Mouse (Mus musculus): ENCODE measurements around the gene Hoxd13.

The Hoxd13 gene

DNA sequence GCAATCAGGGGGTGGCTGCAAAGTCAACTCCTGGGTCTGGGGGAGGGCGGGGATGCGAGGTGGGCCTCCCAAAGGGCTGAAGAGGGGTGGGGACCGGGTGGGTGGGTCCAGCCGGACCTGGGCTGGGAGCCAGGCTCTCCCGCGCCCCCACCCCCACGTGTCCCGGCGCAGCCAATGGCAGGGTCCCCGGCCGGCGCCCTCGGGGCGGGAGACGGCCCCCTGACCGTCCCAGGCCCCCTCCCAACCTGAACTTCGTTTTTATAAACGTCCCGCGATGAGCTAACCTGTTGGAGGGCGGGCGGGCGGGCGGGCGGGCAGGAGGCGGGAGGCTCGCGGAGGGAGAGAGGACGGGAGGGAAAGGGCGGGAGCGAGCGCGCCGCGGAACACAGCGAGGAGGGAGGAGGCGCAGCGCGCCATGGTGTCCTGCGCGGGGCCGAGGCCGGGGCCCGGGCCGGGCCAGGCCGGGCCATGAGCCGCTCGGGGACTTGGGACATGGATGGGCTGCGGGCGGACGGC lies at the start of gene Hoxd13:
Gene Hoxd13, plus strand, starts transcription at position 469 of the 516 bp plus-strand sequence.
- no peak for DNase-seq

GRCm38 (mm10) chr2:74619676-74620246 lies 48.3 kb upstream of the Hoxd13 start:
- DNase-seq = no peak

DNA sequence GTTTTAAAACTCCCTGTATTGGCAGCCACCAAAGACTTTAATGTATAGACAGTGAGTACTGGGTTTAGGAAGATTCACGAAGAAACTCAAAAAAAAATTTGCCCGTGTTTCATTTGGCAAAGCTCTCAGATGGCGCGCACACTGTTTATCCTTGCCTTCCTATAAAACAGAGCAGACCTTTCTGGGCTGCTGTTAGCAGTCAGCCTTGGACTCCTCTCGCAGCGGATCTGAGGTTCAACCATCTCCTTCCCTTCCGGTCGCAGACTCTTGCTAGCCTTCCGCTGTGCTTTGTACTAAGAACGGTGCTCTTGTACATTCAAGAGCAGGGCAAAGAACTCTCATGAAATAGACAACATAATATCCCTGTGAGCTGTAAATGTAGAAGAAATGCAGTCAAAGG lies 47.7 kb upstream of the Hoxd13 start:
- no peak for DNase-seq

- DNase-seq = no peak
Measured at GRCm38 (mm10) chr2:74635412-74635811, 32.7 kb upstream of the Hoxd13 start.

- DNase-seq = no peak
Measured at GRCm38 (mm10) chr2:74642431-74642830, 25.7 kb upstream of the Hoxd13 start.

DNA sequence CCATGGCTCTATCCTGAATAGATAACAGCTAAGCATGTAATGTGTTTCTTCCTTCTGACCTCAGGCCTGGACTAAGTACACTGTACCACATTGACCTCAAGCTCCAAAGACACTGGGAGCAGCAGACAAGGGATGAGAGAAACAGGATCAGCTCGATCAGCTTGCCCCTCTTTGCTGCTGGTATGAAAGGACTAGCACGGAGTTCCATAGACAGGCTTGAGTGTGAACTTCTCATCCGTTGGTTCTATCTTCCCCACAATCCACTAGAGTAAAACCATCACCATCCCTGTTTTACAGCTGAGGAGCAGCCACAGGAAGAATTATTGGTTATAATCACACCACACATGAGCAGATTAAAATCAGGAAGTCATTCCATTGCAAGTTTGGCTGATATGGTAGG lies 22.5 kb upstream of the Hoxd13 start:
- no peak for DNase-seq

DNA sequence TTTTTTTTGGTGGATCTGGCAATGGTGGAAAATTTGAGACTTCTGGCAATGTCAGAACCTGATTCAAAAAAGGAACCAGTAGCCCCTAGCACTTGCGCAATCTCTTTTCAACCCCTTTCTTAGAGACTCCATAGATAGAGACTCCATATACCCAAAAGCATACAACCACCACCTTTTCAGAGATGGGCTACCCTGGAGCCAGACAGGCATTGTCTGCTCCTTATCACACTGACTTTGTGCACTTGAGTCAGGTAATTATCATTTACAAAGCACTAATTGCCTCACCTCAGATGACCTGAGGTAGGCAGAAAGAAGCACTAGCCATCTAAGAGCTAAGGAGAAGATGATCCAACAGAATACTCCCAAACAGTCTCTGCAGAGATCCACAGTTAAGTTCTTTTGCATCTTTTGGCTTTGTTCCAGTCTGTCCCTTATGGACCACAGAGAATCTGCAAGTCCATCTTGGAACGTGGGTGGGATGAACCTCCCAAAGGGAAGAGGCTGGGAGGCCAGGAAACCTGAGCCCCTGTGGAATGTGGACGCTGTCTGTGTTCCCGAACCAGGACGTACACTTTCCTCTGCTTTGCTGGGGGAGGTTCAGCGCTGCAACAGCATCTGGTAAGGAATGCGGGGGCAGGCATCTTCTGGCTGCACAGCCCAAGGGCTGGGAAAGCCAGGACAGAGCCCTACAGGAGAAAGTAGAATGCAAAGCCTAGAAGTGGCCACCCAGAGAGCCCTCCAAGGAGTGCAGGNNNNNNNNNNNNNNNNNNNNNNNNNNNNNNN lies 20.8 kb upstream of the Hoxd13 start:
- no peak for DNase-seq

GRCm38 (mm10) chr2:74652996-74653340 lies 15.1 kb upstream of the Hoxd13 start:
- DNase-seq = no peak

GRCm38 (mm10) chr2:74653781-74654535 lies 14.2 kb upstream of the Hoxd13 start:
- no peak for DNase-seq

DNA sequence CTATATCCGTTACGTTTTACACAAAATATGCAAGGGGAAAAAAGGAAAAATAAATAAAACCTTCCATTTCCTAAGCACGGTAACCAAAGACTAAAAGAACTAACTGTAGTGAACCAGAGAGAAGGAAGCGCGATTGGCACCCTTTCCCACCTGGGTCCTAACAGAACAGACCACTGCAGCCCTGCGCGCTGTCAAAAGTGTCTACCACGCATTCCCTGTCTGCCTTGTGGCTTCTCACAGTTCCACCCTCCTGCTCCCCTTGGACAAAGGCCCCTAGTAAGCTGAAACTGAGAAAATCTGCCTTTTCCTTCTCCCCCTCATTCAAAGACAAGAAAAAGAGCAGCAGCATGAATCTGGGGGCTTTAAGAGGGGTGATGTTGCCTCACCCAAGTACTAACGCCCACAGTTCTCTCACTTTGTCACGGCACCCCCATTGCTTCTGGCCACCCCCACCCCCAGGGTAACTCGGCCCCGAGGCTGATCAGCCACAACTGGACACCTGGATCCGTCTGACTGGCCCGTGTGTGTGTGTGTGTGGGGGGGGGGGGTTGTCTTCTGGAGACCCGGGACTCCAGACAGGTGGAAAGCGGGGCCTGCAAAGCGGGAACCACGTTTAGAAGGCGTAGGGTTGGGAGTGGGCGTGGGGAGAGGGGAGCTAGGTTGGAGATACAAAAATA lies 13.2 kb upstream of the Hoxd13 start:
- DNase-seq = no peak

GRCm38 (mm10) chr2:74655420-74655781 lies 12.7 kb upstream of the Hoxd13 start:
- DNase-seq = peak; percentile 26

GRCm38 (mm10) chr2:74655821-74656631 lies 12.1 kb upstream of the Hoxd13 start:
- no peak for DNase-seq

- DNase-seq = no peak
Measured at GRCm38 (mm10) chr2:74656632-74657021, 11.5 kb upstream of the Hoxd13 start.

DNA sequence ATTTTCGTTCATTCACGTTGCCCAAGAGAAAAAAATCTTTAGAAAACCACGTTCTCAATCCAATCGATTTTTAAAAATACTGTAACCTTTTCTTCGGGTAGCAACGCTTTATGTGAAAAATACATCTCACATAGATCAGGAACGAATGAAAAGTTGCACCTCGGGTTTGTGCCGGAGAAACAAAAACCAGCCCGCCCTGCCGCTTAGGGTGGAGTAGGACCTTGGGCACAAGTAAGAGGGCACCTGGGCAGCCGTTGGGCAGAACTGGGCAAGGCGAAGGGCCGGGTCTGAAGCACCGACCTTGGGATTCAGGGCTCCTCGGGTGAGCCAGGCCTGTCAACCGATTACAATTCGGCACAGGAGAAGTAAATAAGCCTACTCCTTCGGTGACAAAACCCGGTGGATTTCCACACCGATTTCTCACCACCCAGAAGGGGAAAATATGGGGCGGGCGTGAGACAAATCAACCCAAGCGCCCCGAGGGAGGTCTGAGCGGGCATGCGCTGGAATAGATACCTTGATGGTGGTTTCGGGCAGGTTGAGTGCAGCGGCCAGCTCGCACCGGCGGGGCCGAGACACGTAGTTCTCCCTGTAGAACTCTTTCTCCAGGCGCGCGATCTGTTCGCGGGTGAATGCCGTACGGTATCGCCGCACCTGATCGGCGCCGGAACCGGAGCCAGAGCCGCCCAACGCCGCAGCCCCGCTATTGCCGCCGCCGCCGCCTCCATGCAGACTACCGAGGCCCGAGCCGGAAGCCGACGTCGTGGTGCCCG lies 10.7 kb upstream of the Hoxd13 start:
- DNase-seq = no peak

- DNase-seq = no peak
Measured at GRCm38 (mm10) chr2:74658024-74658666, 10.0 kb upstream of the Hoxd13 start.

GRCm38 (mm10) chr2:74658667-74659371 lies 9.3 kb upstream of the Hoxd13 start:
- DNase-seq = no peak

- DNase-seq = no peak
Measured at GRCm38 (mm10) chr2:74659507-74660005, 8.6 kb upstream of the Hoxd13 start, which contains the start of gene Evx2. Gene Evx2 (minus strand): TSS chr2:74659557.

DNA sequence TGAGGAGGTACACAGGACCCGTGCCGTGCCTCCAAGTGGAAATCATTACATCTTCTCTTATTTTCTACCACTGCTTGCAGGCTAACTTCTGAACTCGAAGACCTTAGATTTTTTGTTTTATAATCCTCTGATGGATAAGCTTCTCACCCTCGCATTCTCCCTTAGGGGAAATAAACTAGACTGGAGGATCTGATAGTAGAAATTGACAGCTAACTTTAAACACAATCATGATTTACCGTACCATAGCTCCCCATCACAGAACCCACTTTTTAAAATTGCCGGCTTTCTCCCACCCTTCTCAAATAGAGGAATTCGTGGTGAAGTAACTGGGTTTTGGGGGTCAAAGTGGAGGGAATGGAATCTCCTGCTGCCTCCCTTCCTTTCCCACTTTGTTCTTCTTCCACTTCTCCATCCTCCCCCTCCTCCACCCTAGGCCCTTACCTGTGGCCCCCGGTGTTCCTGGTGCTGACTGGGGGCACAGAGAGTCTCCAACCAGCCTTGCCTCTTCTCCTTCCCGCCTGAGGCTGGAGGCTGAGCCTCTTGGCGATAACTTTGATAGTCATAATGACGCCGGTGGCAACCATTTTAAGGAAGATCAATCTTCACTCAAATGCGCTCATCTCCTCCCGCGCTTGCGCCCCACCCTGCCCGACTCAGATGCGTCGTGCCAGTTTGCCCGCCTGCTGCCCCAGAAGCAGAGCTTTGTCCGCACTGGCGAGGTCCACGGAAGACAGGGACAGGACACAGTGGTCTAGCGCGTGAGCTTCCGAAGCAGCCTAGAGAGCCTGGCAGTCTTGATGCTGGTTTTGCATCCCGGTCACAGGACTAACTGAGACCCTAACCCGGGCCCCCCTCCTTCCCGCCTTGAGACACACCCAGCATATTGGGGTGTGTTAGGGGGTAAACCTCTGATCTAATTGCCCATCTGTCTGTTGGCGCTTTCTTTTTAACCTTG lies 7.4 kb upstream of the Hoxd13 start:
- no peak for DNase-seq

DNA sequence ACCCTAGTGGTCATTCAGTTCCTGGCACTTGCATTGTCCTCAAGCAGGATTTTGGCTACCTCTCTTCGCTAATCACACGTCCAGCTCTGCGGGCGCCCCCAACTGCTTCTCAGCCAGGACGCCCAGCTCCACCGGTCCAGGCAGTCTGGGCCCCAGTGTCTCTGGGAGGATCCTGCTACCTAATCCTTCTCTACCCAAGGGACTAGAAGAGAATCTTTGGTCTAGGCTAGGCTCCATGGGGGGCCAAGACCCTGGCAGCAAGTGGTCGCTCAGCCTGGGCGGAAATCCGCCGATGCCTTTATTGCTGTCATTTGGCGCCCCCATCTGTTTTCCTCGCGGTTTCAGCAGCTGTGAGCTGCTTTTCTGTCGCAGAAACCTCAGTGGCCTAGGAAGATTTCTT lies 6.4 kb upstream of the Hoxd13 start:
- peak; percentile 31 for DNase-seq
